Mouse (Mus musculus) midbrain, embryonic 14.5 days (tissue): ENCODE data around the gene Agtpbp1. TPM values are rescaled to one million over a fixed set of nuclear protein-coding genes. Genes with fewer than 3 reads are reported as not detected.
A peak's percentile ranks its signal among the peaks of the same experiment; 100 is the strongest.
"Not testable (repeated sequence)": the region's sequence is repeated elsewhere in the genome, so short reads cannot be mapped to it uniquely, and the experiment has no call there.

Experiments used
- ATAC-seq: fragments of 200-750 bp; cut with Nextera tagmentation; 2 replicates; pipeline ENCODE4 v1.8.0; 2017; ENCODE audit warnings: moderate number of reproducible peaks, moderate library complexity; ENCODE audit not compliant: low FRiP score, low TSS enrichment
- DNase-seq: peaks from one replicate; pipeline ENCODE4 v3.0.0-alpha.2; 2015
- H3K27ac ChIP-seq: fragments of 300-500 bp; sonication (generic); replicated peaks from 2 replicates; pipeline ENCODE4 v1.5.1; 2014; ENCODE audit warnings: mild to moderate bottlenecking, low read depth, low read length, moderate library complexity
- H3K27me3 ChIP-seq: fragments of 300-500 bp; sonication (generic); 2 replicates; pipeline ENCODE4 v1.6.1; 2014; ENCODE audit warnings: low read length, control low read depth, mixed read lengths; ENCODE audit not compliant: control insufficient read depth, insufficient read depth
- H3K36me3 ChIP-seq: fragments of 300-500 bp; sonication (generic); 2 replicates; pipeline ENCODE4 v1.6.1; 2014; ENCODE audit warnings: low read length, control low read depth; ENCODE audit not compliant: control insufficient read depth, insufficient read depth
- H3K4me1 ChIP-seq: fragments of 300-500 bp; sonication (generic); 2 replicates; pipeline ENCODE4 v1.6.1; 2014; ENCODE audit warnings: mild to moderate bottlenecking, antibody characterized with exemption, low read length, control low read depth; ENCODE audit not compliant: control insufficient read depth, insufficient read depth
- H3K4me2 ChIP-seq: fragments of 300-500 bp; sonication (generic); 2 replicates; pipeline ENCODE4 v1.6.1; 2014; ENCODE audit warnings: mild to moderate bottlenecking, low read length, moderate library complexity
- H3K4me3 ChIP-seq: fragments of 300-500 bp; sonication (generic); replicated peaks from 2 replicates; pipeline ENCODE4 v1.5.1; 2014; ENCODE audit warnings: low read depth, low read length
- H3K9ac ChIP-seq: fragments of 300-500 bp; sonication (generic); replicated peaks from 2 replicates; pipeline ENCODE4 v1.6.1; 2014; ENCODE audit warnings: mild to moderate bottlenecking, low read length, moderate library complexity
- H3K9me3 ChIP-seq: fragments of 300-500 bp; sonication (generic); 2 replicates; pipeline ENCODE4 v1.6.1; 2016; ENCODE audit warnings: low read length, control low read depth, mixed read lengths; ENCODE audit not compliant: control insufficient read depth
- WGBS: fragments of 180-500 bp; shearing (Covaris S2); extraction: QIAGEN DNeasy Blood & Tissue Kit; methylation state at CpG from one replicate; pipeline ENCODE4 v1.1.7; 2014; 5-methylcytosine and 5-hydroxymethylcytosine counted together
- polyA plus RNA-seq: library from polyadenylated mRNA; unstranded; fragments of >200 nt; fragmentation: Nextera tagmentation; extraction: Ambion mirVana; gene quantifications from 2 replicates; pipeline ENCODE4 v1.2.1, GENCODE M21; 2014

Agtpbp1 gene
- polyA plus RNA-seq, 1 experiment from 2014 or later: 82.6 TPM

GRCm38 (mm10) chr13:59480599-59481483, 104.2 kb downstream of the Agtpbp1 start:
- ATAC-seq: no peak
- Histone ChIP-seq H3K27ac (no peak overlapping the region), H3K4me3 (no peak overlapping the region), H3K4me2 (no peak overlapping the region), H3K27me3 (no peaks in the 10 kb centered on the region), H3K36me3 (peaks cover 16% of the 10 kb centered on the region), H3K9ac (no peak overlapping the region), H3K4me1 (no peaks in the 10 kb centered on the region), H3K9me3 (no peaks in the 10 kb centered on the region)
- WGBS: 89% methylated on average over 13 of the region's 13 CpGs
- DNase-seq: no peak

DNA sequence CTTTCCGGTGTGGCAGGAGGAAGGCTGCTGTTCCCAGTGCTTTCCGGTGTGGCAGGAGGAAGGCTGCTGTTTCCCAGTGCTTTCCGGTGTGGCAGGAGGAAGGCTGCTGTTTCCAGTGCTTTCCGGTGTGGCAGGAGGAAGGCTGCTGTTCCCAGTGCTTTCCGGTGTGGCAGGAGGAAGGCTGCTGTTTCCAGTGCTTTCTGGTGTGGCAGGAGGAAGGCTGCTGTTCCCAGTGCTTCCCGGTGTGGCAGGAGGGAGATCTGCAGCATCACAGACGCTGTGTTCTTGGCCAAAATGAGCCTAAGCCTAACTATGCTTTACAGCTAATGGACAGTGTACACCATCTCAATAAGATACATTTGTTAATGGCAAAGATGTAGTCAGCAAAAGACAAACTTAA, 107.1 kb downstream of the Agtpbp1 start:
- not testable (repeated sequence) for H3K27me3 ChIP-seq, H3K4me3 ChIP-seq, H3K9me3 ChIP-seq, DNase-seq, H3K27ac ChIP-seq, H3K4me1 ChIP-seq, H3K4me2 ChIP-seq, ATAC-seq, H3K9ac ChIP-seq
- peaks cover 28% of the 10 kb centered on the region for H3K36me3 ChIP-seq
- WGBS: 87% methylated on average over 6 of the region's 7 CpGs

GRCm38 (mm10) chr13:59477451-59477850, 107.6 kb downstream of the Agtpbp1 start:
- H3K27me3 ChIP-seq: no peaks in the 10 kb centered on the region
- H3K36me3 ChIP-seq: peaks cover 28% of the 10 kb centered on the region
- H3K4me3 ChIP-seq: no peak overlapping the region
- no peak overlapping the region for H3K9ac ChIP-seq
- no peaks in the 10 kb centered on the region for H3K9me3 ChIP-seq
- H3K4me2 ChIP-seq: no peak overlapping the region
- 93% methylated on average over 14 of the region's 14 CpGs for WGBS
- ATAC-seq (no peak), DNase-seq (no peak)
- H3K4me1 ChIP-seq: no peaks in the 10 kb centered on the region
- no peak overlapping the region for H3K27ac ChIP-seq

GRCm38 (mm10) chr13:59474973-59475372, 110.1 kb downstream of the Agtpbp1 start:
- no peaks in the 10 kb centered on the region for H3K27me3 ChIP-seq
- no peaks in the 10 kb centered on the region for H3K4me1 ChIP-seq
- DNase-seq (peak; percentile 74), ATAC-seq (no peak)
- H3K4me2 ChIP-seq: no peak overlapping the region
- H3K36me3 ChIP-seq: peaks cover 33% of the 10 kb centered on the region
- H3K27ac ChIP-seq: no peak overlapping the region
- WGBS: 55% methylated on average over 8 of the region's 8 CpGs
- H3K4me3 ChIP-seq: no peak overlapping the region
- no peak overlapping the region for H3K9ac ChIP-seq
- no peaks in the 10 kb centered on the region for H3K9me3 ChIP-seq

- H3K27ac ChIP-seq: no peak overlapping the region
- no peaks in the 10 kb centered on the region for H3K27me3 ChIP-seq
- H3K9me3 ChIP-seq: no peaks in the 10 kb centered on the region
- H3K4me1 ChIP-seq: no peaks in the 10 kb centered on the region
- peaks cover 33% of the 10 kb centered on the region for H3K36me3 ChIP-seq
- DNase-seq (no peak), ATAC-seq (no peak)
- H3K4me2 ChIP-seq: no peak overlapping the region
- no peak overlapping the region for H3K9ac ChIP-seq
- no peak overlapping the region for H3K4me3 ChIP-seq
- 90% methylated on average over 10 of the region's 10 CpGs for WGBS
Observed at GRCm38 (mm10) chr13:59473341-59473740, 111.7 kb downstream of the Agtpbp1 start.

DNA sequence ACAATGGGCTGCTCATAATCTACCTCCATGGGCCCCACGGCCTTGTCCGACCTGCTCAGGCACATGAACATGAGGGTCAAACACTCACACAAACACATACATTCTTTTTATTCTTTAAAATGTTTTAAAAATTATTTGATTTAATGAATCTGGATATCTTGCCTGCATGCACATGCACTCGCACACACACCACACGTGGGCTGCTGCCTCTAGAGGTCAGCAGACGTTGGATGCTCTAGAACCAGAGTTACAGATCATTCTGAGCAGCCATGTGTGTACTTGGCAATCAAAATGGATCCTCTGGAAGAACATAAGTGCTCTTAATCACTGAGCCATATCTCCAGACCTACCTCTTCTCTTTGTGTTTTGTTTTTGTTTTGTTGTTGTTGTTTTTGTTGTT, 112.8 kb downstream of the Agtpbp1 start:
- Histone ChIP-seq H3K4me1 (no peaks in the 10 kb centered on the region), H3K27ac (no peak overlapping the region), H3K4me3 (no peak overlapping the region), H3K4me2 (no peak overlapping the region), H3K9me3 (no peaks in the 10 kb centered on the region), H3K27me3 (no peaks in the 10 kb centered on the region), H3K36me3 (peaks cover 28% of the 10 kb centered on the region), H3K9ac (no peak overlapping the region)
- 91% methylated on average over 5 of the region's 5 CpGs for WGBS
- ATAC-seq: no peak
- DNase-seq: no peak

GRCm38 (mm10) chr13:59469701-59470100, 115.3 kb downstream of the Agtpbp1 start:
- Histone ChIP-seq H3K4me1 (no peaks in the 10 kb centered on the region), H3K9me3 (no peaks in the 10 kb centered on the region), H3K27me3 (no peaks in the 10 kb centered on the region), H3K27ac (no peak overlapping the region), H3K9ac (no peak overlapping the region), H3K36me3 (peaks cover 14% of the 10 kb centered on the region), H3K4me2 (no peak overlapping the region), H3K4me3 (no peak overlapping the region)
- 89% methylated on average over 5 of the region's 5 CpGs for WGBS
- ATAC-seq: no peak
- DNase-seq: no peak

DNA sequence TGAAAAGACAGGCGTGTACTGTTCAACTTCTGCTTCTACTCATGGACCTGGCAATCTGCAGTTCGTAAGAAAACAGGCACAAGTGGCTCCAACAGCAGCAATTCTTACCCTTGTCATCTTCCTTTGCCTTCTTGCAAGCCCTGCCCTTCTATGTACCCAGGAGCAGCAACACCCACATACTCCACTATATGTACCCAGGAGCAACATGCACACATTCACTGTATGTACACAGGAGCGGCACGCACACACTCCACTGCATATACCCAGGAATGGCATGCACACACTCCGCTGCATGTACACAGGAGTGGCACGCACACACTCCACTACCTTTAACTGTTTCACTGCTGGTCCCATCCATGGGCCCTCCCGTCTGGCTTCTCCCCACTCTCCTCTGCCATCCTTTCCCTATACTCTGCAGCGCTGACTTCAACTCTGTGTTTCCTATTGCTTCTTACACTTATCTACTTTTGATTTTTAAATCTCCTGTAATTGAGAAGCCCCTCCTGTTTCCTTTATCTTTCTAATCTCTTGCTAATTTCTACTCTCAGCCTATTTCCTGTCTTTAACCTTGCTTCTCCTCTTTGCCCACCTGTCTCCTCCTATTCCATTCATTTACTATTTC, 116.7 kb downstream of the Agtpbp1 start:
- no peaks in the 10 kb centered on the region for H3K4me1 ChIP-seq
- no peak overlapping the region for H3K4me3 ChIP-seq
- ATAC-seq: no peak
- no peak overlapping the region for H3K4me2 ChIP-seq
- H3K27me3 ChIP-seq: no peaks in the 10 kb centered on the region
- no peak overlapping the region for H3K9ac ChIP-seq
- H3K27ac ChIP-seq: no peak overlapping the region; the same call in 1 of the 2 replicates
- H3K9me3 ChIP-seq: no peaks in the 10 kb centered on the region
- WGBS: 83% methylated on average over 8 of the region's 8 CpGs
- peaks cover 14% of the 10 kb centered on the region for H3K36me3 ChIP-seq
- no peak for DNase-seq

- peaks cover 16% of the 10 kb centered on the region for H3K36me3 ChIP-seq
- H3K27me3 ChIP-seq: no peaks in the 10 kb centered on the region
- H3K9me3 ChIP-seq: no peaks in the 10 kb centered on the region
- no peak overlapping the region; the same call in 1 of the 2 replicates for H3K27ac ChIP-seq
- H3K4me2 ChIP-seq: no peak overlapping the region
- H3K4me1 ChIP-seq: no peaks in the 10 kb centered on the region
- ATAC-seq (no peak), DNase-seq (peak; percentile 55)
- H3K4me3 ChIP-seq: no peak overlapping the region
- H3K9ac ChIP-seq: no peak overlapping the region
- 76% methylated on average over 3 of the region's 3 CpGs for WGBS
Observed at GRCm38 (mm10) chr13:59467591-59467990, 117.4 kb downstream of the Agtpbp1 start.
